Mouse (Mus musculus): Measurements from ENCODE around the gene Ms4a15. TPM values are rescaled to one million over a fixed set of nuclear protein-coding genes. Genes with fewer than 3 reads are reported as not detected.

The Ms4a15 gene
- polyA plus RNA-seq, 1 experiment from 2014 or later = not detected

- H3K9me3 ChIP-seq = no peaks in the 10 kb centered on the region
- H3K27me3 ChIP-seq = no peaks in the 10 kb centered on the region
- H3K4me1 ChIP-seq = peaks cover 7% of the 10 kb centered on the region
- no peak overlapping the region for H3K27ac ChIP-seq (replicated peaks)
- no peak overlapping the region for H3K4me3 ChIP-seq
- ATAC-seq (ENCODE audit: low FRiP score, low read depth) = no peak
- WGBS = 85% methylated on average over 5 of the region's 5 CpGs
- no peak overlapping the region for H3K9ac ChIP-seq (replicated peaks)
- no peaks in the 10 kb centered on the region for H3K36me3 ChIP-seq
- H3K4me2 ChIP-seq (replicated peaks) = no peak overlapping the region
Measured at GRCm38 (mm10) chr19:10980210-10980609, 12.8 kb downstream of the Ms4a15 start.

GRCm38 (mm10) chr19:10979184-10980168, 13.6 kb downstream of the Ms4a15 start:
- H3K27ac ChIP-seq (replicated peaks) = no peak overlapping the region
- H3K36me3 ChIP-seq = no peaks in the 10 kb centered on the region
- WGBS = 13% methylated on average over 18 of the region's 18 CpGs
- H3K9me3 ChIP-seq = no peaks in the 10 kb centered on the region
- H3K9ac ChIP-seq (replicated peaks) = 0 out of 2 replicates have a peak overlapping the region, but pooled peaks have one; percentile 20
- H3K4me2 ChIP-seq (replicated peaks) = peak overlapping the region; percentile 32
- peaks cover 7% of the 10 kb centered on the region for H3K4me1 ChIP-seq
- peak; percentile 55 for ATAC-seq (ENCODE audit: low FRiP score, low read depth)
- H3K4me3 ChIP-seq = no peak overlapping the region
- no peaks in the 10 kb centered on the region for H3K27me3 ChIP-seq

DNA sequence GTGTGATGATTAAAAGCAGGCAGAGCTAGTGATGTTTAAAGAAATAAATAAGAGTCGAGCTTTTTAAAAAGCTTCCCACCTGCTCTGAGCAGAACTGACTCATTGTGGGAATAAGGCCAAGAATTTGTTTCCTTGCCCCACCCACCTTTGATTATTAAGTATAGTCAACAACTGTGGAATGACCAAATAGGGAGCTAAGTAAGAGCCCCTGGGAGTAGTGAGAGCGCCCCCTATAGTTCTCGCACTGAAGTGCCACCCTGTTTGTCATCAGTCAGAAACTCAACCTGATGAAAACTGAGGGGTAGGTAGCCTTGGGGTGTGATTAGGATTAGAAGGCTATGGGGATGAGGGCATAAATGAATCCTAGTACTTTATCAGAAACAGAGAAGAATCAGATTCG, 16.7 kb downstream of the Ms4a15 start:
- Histone ChIP-seq H3K27me3 (no peaks in the 10 kb centered on the region), H3K4me3 (no peak overlapping the region), H3K4me2 (replicated peaks) (no peak overlapping the region), H3K36me3 (no peaks in the 10 kb centered on the region), H3K4me1 (peaks cover 7% of the 10 kb centered on the region), H3K27ac (replicated peaks) (no peak overlapping the region), H3K9me3 (peaks cover 8% of the 10 kb centered on the region), H3K9ac (replicated peaks) (no peak overlapping the region)
- 52% methylated on average over 4 of the region's 4 CpGs for WGBS
- no peak for ATAC-seq (ENCODE audit: low FRiP score, low read depth)

DNA sequence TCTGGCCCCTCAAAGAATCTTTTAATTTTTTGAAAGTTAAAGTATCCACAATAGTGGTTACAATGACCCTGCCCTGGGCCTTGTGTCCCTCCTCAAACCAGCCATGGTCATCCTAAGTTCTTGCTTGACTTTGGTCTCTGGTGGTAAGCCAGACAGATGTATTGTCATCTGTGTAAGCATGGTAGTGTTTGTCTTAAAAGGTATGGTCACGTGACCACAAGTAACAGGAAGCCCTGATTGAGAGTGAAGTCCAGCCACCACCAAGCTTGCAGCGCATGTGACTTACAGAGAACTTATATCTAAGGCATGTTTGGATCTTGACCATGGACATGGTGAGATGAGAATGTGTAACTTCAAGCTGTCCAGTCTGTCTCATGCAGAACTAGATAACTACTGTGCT, 17.9 kb downstream of the Ms4a15 start:
- H3K4me1 ChIP-seq = peaks cover 7% of the 10 kb centered on the region
- no peak overlapping the region for H3K9ac ChIP-seq (replicated peaks)
- WGBS = 88% methylated on average over 2 of the region's 2 CpGs
- no peak for ATAC-seq (ENCODE audit: low FRiP score, low read depth)
- no peaks in the 10 kb centered on the region for H3K36me3 ChIP-seq
- H3K4me3 ChIP-seq = no peak overlapping the region
- H3K4me2 ChIP-seq (replicated peaks) = no peak overlapping the region
- peaks cover 8% of the 10 kb centered on the region for H3K9me3 ChIP-seq
- no peak overlapping the region for H3K27ac ChIP-seq (replicated peaks)
- no peaks in the 10 kb centered on the region for H3K27me3 ChIP-seq

DNA sequence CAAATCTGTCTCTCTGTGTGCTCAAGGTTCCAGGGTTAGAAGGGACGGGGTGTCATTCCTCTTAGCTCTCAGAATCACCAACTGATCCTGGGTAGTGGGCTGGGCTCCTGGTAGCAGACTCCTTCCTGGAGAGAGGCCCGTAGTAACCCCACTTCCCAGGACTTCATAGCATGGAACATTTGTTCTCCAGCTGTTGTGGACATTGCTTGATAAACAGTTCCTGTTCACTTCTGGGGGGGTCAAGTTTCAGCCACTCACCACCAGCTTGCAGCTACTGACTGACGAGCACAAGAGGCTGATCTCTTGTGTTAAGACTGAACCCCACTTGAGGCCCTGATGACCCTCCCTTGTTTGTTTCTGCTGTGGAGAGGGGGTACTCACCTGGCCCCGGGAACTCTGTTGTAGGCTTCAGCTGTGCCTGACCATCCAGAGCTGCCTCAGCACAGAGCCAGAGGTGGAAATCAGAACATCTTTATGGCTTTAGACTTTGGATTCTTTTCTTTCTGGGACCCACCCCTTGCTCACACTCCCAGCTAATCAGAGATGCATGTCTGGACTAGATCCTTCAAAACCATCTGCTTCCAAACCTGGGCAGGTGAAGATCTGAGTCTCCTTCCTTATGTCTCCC, 18.7 kb downstream of the Ms4a15 start, which contains the start of gene Ms4a10:
Gene Ms4a10 (minus strand): TSS at position 433 of the 628 bp plus-strand sequence.
- ATAC-seq (ENCODE audit: low FRiP score, low read depth) = no peak
- H3K4me1 ChIP-seq = peaks cover under 1% of the 10 kb centered on the region; the same call in 1 of the 2 replicates
- no peak within 1 kb of the TSS for H3K27ac ChIP-seq (replicated peaks)
- peaks cover 8% of the 10 kb centered on the region for H3K9me3 ChIP-seq
- no peak within 1 kb of the TSS for H3K4me3 ChIP-seq
- H3K27me3 ChIP-seq = no peaks in the 10 kb centered on the region
- H3K9ac ChIP-seq (replicated peaks) = no peak within 1 kb of the TSS
- H3K36me3 ChIP-seq = no peaks in the 10 kb centered on the region
- no peak within 1 kb of the TSS for H3K4me2 ChIP-seq (replicated peaks)
- WGBS = 72% methylated on average over 4 of the region's 4 CpGs

DNA sequence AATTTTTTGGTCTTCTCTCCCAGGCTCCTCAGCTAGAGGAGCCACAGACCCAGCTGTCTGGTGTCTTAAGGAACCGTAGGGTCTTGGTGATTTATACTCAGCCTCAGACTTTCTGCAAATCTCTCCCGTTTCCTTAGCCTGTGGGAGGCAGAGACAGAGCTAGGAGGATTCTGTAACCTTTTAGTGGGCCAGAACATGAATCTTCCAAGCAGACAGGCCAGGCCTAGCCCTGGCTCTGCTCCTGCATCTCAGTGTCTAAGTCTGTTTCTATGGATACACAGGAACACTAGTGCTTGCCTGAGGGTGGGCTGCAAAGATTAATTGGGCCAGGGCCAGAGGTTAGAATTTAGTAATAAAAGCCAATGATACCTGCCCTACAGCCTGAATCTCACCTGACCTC, 19.9 kb downstream of the Ms4a15 start:
- no peak overlapping the region for H3K27ac ChIP-seq (replicated peaks)
- ATAC-seq (ENCODE audit: low FRiP score, low read depth) = no peak
- no peaks in the 10 kb centered on the region for H3K36me3 ChIP-seq
- H3K9ac ChIP-seq (replicated peaks) = no peak overlapping the region
- H3K4me2 ChIP-seq (replicated peaks) = no peak overlapping the region
- no peaks in the 10 kb centered on the region for H3K4me1 ChIP-seq
- H3K9me3 ChIP-seq = peaks cover 8% of the 10 kb centered on the region
- H3K4me3 ChIP-seq = no peak overlapping the region
- no peaks in the 10 kb centered on the region for H3K27me3 ChIP-seq
- 66% methylated on average over 2 of the region's 2 CpGs for WGBS

GRCm38 (mm10) chr19:10972660-10973059, 20.4 kb downstream of the Ms4a15 start:
- no peak for ATAC-seq (ENCODE audit: low FRiP score, low read depth)
- Histone ChIP-seq H3K9me3 (peaks cover 8% of the 10 kb centered on the region), H3K27ac (replicated peaks) (no peak overlapping the region)

DNA sequence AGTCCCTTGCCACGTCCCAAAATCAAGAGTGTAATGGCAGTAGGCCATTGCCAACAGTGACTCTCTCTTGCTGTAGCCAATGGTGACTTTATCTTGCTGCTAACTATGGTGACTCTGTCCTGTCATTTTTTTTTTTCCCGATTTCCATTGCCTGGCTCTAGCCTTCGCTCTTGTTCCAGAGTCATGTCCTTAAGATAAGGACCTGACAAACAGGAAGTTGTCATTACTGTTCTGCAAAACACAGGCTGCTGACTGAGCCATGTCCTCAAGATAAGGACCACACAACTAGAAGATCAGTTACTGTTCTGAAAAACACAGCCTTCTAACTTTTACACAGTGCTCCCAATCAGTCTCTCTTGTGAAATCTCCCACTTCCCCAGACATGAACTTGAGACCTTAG, 22.6 kb downstream of the Ms4a15 start:
- Histone ChIP-seq H3K4me3 (no peak overlapping the region), H3K9ac (replicated peaks) (no peak overlapping the region), H3K9me3 (peaks cover 8% of the 10 kb centered on the region), H3K4me1 (no peaks in the 10 kb centered on the region), H3K27ac (replicated peaks) (no peak overlapping the region), H3K4me2 (replicated peaks) (no peak overlapping the region), H3K36me3 (no peaks in the 10 kb centered on the region), H3K27me3 (no peaks in the 10 kb centered on the region)
- WGBS = 73% methylated on average over 3 of the region's 3 CpGs
- no peak for ATAC-seq (ENCODE audit: low FRiP score, low read depth)

More at GRCm38 (mm10) chr19:10972660-10973059, 20.4 kb downstream of the Ms4a15 start:
- 17% methylated on average over 3 of the region's 3 CpGs for WGBS
- no peaks in the 10 kb centered on the region for H3K36me3 ChIP-seq
- H3K27me3 ChIP-seq = no peaks in the 10 kb centered on the region
- H3K4me2 ChIP-seq (replicated peaks) = no peak overlapping the region
- no peak overlapping the region for H3K4me3 ChIP-seq
- H3K9ac ChIP-seq (replicated peaks) = no peak overlapping the region
- no peaks in the 10 kb centered on the region for H3K4me1 ChIP-seq

GRCm38 (mm10) chr19:10968578-10968977, 24.5 kb downstream of the Ms4a15 start:
- no peak overlapping the region for H3K9ac ChIP-seq (replicated peaks)
- no peak for ATAC-seq (ENCODE audit: low FRiP score, low read depth)

GRCm38 (mm10) chr19:10965721-10966120, 27.3 kb downstream of the Ms4a15 start:
- Histone ChIP-seq H3K9ac (replicated peaks) (no peak overlapping the region), H3K4me3 (no peak overlapping the region), H3K4me2 (replicated peaks) (no peak overlapping the region), H3K9me3 (no peaks in the 10 kb centered on the region), H3K27ac (replicated peaks) (no peak overlapping the region), H3K36me3 (no peaks in the 10 kb centered on the region), H3K27me3 (peaks cover 13% of the 10 kb centered on the region; the same call in 1 of the 2 replicates), H3K4me1 (no peaks in the 10 kb centered on the region)
- no peak for ATAC-seq (ENCODE audit: low FRiP score, low read depth)
- 89% methylated on average over 7 of the region's 7 CpGs for WGBS

More at GRCm38 (mm10) chr19:10968578-10968977, 24.5 kb downstream of the Ms4a15 start:
- Histone ChIP-seq H3K27ac (replicated peaks) (no peak overlapping the region), H3K4me3 (no peak overlapping the region), H3K4me2 (replicated peaks) (no peak overlapping the region), H3K27me3 (peaks cover 6% of the 10 kb centered on the region; the same call in 1 of the 2 replicates), H3K4me1 (no peaks in the 10 kb centered on the region), H3K9me3 (peaks cover 8% of the 10 kb centered on the region), H3K36me3 (no peaks in the 10 kb centered on the region)
- 94% methylated on average over 7 of the region's 7 CpGs for WGBS

DNA sequence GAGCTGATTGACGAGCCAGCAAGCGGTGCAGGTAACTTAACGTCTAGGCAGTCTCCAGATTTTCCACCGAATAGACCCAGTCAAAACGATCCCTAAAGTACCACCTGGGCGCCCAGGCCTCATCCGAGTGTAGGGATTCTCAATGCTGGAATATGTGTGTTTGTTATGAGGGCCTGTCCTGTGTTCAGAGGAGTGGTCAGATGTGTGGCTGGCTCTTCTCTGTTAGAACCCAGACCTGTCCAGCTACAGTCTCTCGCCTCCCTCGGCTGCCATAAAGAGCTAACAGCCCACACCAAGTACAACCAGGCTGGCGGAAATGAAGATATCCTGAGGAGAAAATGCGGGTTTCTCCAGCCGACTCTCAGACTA, 33.1 kb downstream of the Ms4a15 start:
- no peak for ATAC-seq (ENCODE audit: low FRiP score, low read depth)
- H3K9ac ChIP-seq (replicated peaks) = 0 out of 2 replicates have a peak overlapping the region, but pooled peaks have one; percentile 20
- 47% methylated on average over 12 of the region's 12 CpGs for WGBS

More for the DNA sequence above, 33.1 kb downstream of the Ms4a15 start:
- Histone ChIP-seq H3K9me3 (no peaks in the 10 kb centered on the region), H3K4me1 (peaks cover 5% of the 10 kb centered on the region; the same call in 1 of the 2 replicates), H3K27me3 (peaks cover 12% of the 10 kb centered on the region; the same call in 1 of the 2 replicates), H3K4me2 (replicated peaks) (peak overlapping the region; percentile 29), H3K4me3 (no peak overlapping the region), H3K36me3 (no peaks in the 10 kb centered on the region), H3K27ac (replicated peaks) (no peak overlapping the region)

Data from midbrain, embryonic 12.5 days (tissue).